Mouse (Mus musculus) stomach, postnatal 0 days (tissue): ENCODE data around the gene Ntn1.

Source experiments
- CTCF ChIP-seq: IDR thresholded peaks from 2 replicates; pipeline ENCODE4 v1.5.1; 2016; ENCODE audit warnings: antibody characterized with exemption, low read depth, mild to moderate bottlenecking, moderate library complexity
- EP300 ChIP-seq: optimal IDR thresholded peaks from 2 replicates; pipeline ENCODE3; 2016; ENCODE audit warnings: antibody characterized with exemption

DNA sequence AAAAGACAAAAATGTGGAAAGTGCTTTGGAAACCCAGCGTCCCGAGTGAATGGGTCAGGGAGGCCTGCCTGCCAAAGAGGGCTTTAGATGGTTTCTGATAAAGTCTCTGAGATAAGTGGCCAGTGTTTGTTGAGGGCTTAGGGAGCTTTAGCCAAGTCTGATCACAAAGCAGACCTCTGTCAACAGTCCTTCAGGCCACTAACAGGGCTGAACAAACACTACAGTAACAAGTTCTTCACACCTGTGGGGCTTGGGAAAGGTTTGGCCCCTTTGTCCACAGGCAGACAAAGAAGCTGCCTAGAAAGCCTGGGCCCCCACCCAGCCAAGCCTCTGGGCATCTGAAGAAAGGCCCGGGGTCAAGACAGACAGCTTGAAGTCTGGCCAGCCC, 114.9 kb downstream of the Ntn1 start:
- TF ChIP-seq EP300 (no peak), CTCF (no peak)
